Mouse (Mus musculus): Measurements from ENCODE around the gene Cit. TPM values are rescaled to one million over a fixed set of nuclear protein-coding genes. Genes with fewer than 3 reads are reported as not detected.
A peak's percentile ranks its signal among the peaks of the same experiment; 100 is the strongest.

The Cit gene
- total RNA-seq, 2 experiments from 2014 or later, result 177 to 207 TPM

- no peak for DNase-seq (ENCODE audit: low spot score in 2 of 2)
- intact Hi-C loops (cut with DNase I), result loop anchor here (5.0 kb wide), 1 partner anchor 173 kb away; the partner anchor contains the start of gene Prkab1
Observed at GRCm38 (mm10) chr5:115849263-115849829, 4.3 kb downstream of the Cit start.

GRCm38 (mm10) chr5:115850250-115851028, 5.4 kb downstream of the Cit start:
- intact Hi-C loops (cut with DNase I), result no loop called here
- DNase-seq (ENCODE audit: low spot score in 2 of 2), result no peak

- DNase-seq (ENCODE audit: low spot score in 2 of 2), result peak in 1 of 2 experiments; percentile 25
- intact Hi-C loops (cut with DNase I), result no loop called here
Observed at GRCm38 (mm10) chr5:115851029-115851365, 5.9 kb downstream of the Cit start.

GRCm38 (mm10) chr5:115852431-115852830, 7.4 kb downstream of the Cit start:
- intact Hi-C loops (cut with DNase I), result no loop called here
- no peak for DNase-seq (ENCODE audit: low spot score in 2 of 2)

- intact Hi-C loops (cut with DNase I), result no loop called here
- no peak for DNase-seq (ENCODE audit: low spot score in 2 of 2)
Observed at GRCm38 (mm10) chr5:115853691-115854090, 8.6 kb downstream of the Cit start.

GRCm38 (mm10) chr5:115854370-115854769, 9.3 kb downstream of the Cit start:
- intact Hi-C loops (cut with DNase I), result no loop called here
- DNase-seq (ENCODE audit: low spot score in 2 of 2), result no peak

- DNase-seq (ENCODE audit: low spot score in 2 of 2), result peak in 1 of 2 experiments; percentile 24
Observed at GRCm38 (mm10) chr5:115858652-115859051, 13.6 kb downstream of the Cit start.

GRCm38 (mm10) chr5:115859461-115859860, 14.4 kb downstream of the Cit start:
- no peak for DNase-seq (ENCODE audit: low spot score in 2 of 2)
- intact Hi-C loops (cut with DNase I), result no loop called here

More at GRCm38 (mm10) chr5:115858652-115859051, 13.6 kb downstream of the Cit start:
- intact Hi-C loops (cut with DNase I), result no loop called here

- intact Hi-C loops (cut with DNase I), result no loop called here
- DNase-seq (ENCODE audit: low spot score in 2 of 2), result no peak
Observed at GRCm38 (mm10) chr5:115861991-115862390, 16.9 kb downstream of the Cit start.

- intact Hi-C loops (cut with DNase I), result no loop called here
- DNase-seq (ENCODE audit: low spot score in 2 of 2), result no peak
Observed at GRCm38 (mm10) chr5:115862439-115862838, 17.4 kb downstream of the Cit start.

GRCm38 (mm10) chr5:115866296-115866695, 21.2 kb downstream of the Cit start:
- DNase-seq (ENCODE audit: low spot score in 2 of 2), result no peak
- intact Hi-C loops (cut with DNase I), result no loop called here

GRCm38 (mm10) chr5:115868540-115868939, 23.5 kb downstream of the Cit start:
- intact Hi-C loops (cut with DNase I), result no loop called here

GRCm38 (mm10) chr5:115869198-115869597, 24.1 kb downstream of the Cit start:
- intact Hi-C loops (cut with DNase I), result no loop called here
- DNase-seq (ENCODE audit: low spot score in 2 of 2), result no peak

More at GRCm38 (mm10) chr5:115868540-115868939, 23.5 kb downstream of the Cit start:
- DNase-seq (ENCODE audit: low spot score in 2 of 2), result no peak

GRCm38 (mm10) chr5:115871153-115871552, 26.1 kb downstream of the Cit start:
- peak in 1 of 2 experiments; percentile 47 for DNase-seq (ENCODE audit: low spot score in 2 of 2)

GRCm38 (mm10) chr5:115872106-115872505, 27.0 kb downstream of the Cit start:
- DNase-seq (ENCODE audit: low spot score in 2 of 2), result no peak
- intact Hi-C loops (cut with DNase I), result no loop called here

More at GRCm38 (mm10) chr5:115871153-115871552, 26.1 kb downstream of the Cit start:
- intact Hi-C loops (cut with DNase I), result no loop called here

- no peak for DNase-seq (ENCODE audit: low spot score in 2 of 2)
- intact Hi-C loops (cut with DNase I), result no loop called here
Observed at GRCm38 (mm10) chr5:115872956-115873355, 27.9 kb downstream of the Cit start.

- intact Hi-C loops (cut with DNase I), result no loop called here
- no peak for DNase-seq (ENCODE audit: low spot score in 2 of 2)
Observed at GRCm38 (mm10) chr5:115877425-115877824, 32.3 kb downstream of the Cit start.

- no peak for DNase-seq (ENCODE audit: low spot score in 2 of 2)
- intact Hi-C loops (cut with DNase I), result no loop called here
Observed at GRCm38 (mm10) chr5:115882165-115882564, 37.1 kb downstream of the Cit start.

- intact Hi-C loops (cut with DNase I), result no loop called here
- no peak for DNase-seq (ENCODE audit: low spot score in 2 of 2)
Observed at GRCm38 (mm10) chr5:115884429-115884828, 39.4 kb downstream of the Cit start.

GRCm38 (mm10) chr5:115893772-115894171, 48.7 kb downstream of the Cit start:
- no peak for DNase-seq (ENCODE audit: low spot score in 2 of 2)
- intact Hi-C loops (cut with DNase I), result no loop called here

GRCm38 (mm10) chr5:115897036-115897435, 52.0 kb downstream of the Cit start:
- no peak for DNase-seq (ENCODE audit: low spot score in 2 of 2)
- intact Hi-C loops (cut with DNase I), result no loop called here
